Mouse (Mus musculus) liver, embryonic 14.5 days (tissue): ENCODE results near the gene Dnajb14.

Experiments used
- CTCF ChIP-seq: IDR thresholded peaks from 2 replicates; pipeline ENCODE4 v1.5.1; 2016; ENCODE audit warnings: antibody characterized with exemption, low read depth, control low read depth
- EP300 ChIP-seq: IDR thresholded peaks from 2 replicates; pipeline ENCODE4 v1.6.1; 2016; ENCODE audit warnings: antibody characterized with exemption, low read depth

- TF ChIP-seq EP300 (no peak), CTCF (no peak)
Observed at GRCm38 (mm10) chr3:137918932-137919311, 51.4 kb downstream of the Dnajb14 start.
